Mouse (Mus musculus): Measurements from ENCODE around the gene Cldn34d. TPM values are rescaled to one million over a fixed set of nuclear protein-coding genes. Genes with fewer than 3 reads are reported as not detected.

Gene Cldn34d
- polyA plus RNA-seq (2014; fragmentation: Illumina TruSeq; extraction: RNeasy Lipid Tissue Mini Kit (QIAGEN cat#74804); ENCODE audit: low replicate concordance), result not detected

DNA sequence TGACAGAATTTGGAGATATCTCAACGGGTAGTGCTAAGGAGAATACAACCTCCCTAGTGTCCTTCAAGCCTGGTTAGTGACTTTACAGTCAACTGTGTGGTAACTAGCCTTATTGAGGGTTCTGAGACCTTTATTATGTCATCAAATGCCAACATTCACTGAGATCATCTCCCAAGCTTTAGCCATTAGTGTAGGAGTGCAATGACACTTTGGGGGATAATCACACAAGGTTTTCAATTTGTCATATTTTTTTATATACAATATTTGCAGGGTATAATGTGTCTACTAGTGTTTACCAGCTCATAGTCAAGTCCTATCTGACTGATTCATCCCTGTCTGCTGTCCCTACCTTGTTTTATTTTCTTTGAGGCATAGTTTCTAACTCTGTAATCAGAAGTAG lies at the start of gene Cldn34d:
TSS of gene Cldn34d (minus strand) at position 101 of the 400 bp plus-strand sequence.

Other genes starting within 250 kb of the Cldn34d start
- gene Cldn34b4, start 209.6 kb downstream of the Cldn34d start, polyA plus RNA-seq (2014; fragmentation: Illumina TruSeq; extraction: RNeasy Lipid Tissue Mini Kit (QIAGEN cat#74804); ENCODE audit: low replicate concordance), result not detected